Mouse (Mus musculus): ENCODE results near the gene Nap1l2.
"Not testable (repeated sequence)": the region's sequence is repeated elsewhere in the genome, so short reads cannot be mapped to it uniquely, and the experiment has no call there.

The Nap1l2 gene

GRCm38 (mm10) chrX:103186431-103186786 is at the start of gene Nap1l2:
Gene Nap1l2 (minus strand): TSS chrX:103186640.
- DNase-seq (ENCODE audit: low read depth, low spot score) = peak; percentile 70

GRCm38 (mm10) chrX:103215251-103215650 is 28.8 kb upstream of the Nap1l2 start:
- DNase-seq (ENCODE audit: low read depth, low spot score) = no peak

GRCm38 (mm10) chrX:103186829-103187228 is 389 bp upstream of the Nap1l2 start:
- no peak for DNase-seq (ENCODE audit: low read depth, low spot score)

GRCm38 (mm10) chrX:103185781-103186430 is 534 bp downstream of the Nap1l2 start:
- DNase-seq (ENCODE audit: low read depth, low spot score) = no peak

GRCm38 (mm10) chrX:103183536-103183935 is 2.9 kb downstream of the Nap1l2 start:
- DNase-seq (ENCODE audit: low read depth, low spot score) = no peak

GRCm38 (mm10) chrX:103179771-103180558 is 6.5 kb downstream of the Nap1l2 start:
- DNase-seq (ENCODE audit: low read depth, low spot score) = peak; percentile 8

- not testable (repeated sequence) for DNase-seq (ENCODE audit: low read depth, low spot score)
These were observed 21.4 kb downstream of the Nap1l2 start for GRCm38 (mm10) chrX:103164948-103165605.

GRCm38 (mm10) chrX:103156134-103156533 is 30.3 kb downstream of the Nap1l2 start:
- DNase-seq (ENCODE audit: low read depth, low spot score) = no peak

GRCm38 (mm10) chrX:103138549-103138948 is 47.9 kb downstream of the Nap1l2 start:
- DNase-seq (ENCODE audit: low read depth, low spot score) = no peak
